Mouse (Mus musculus) urinary bladder, adult 2 months (tissue): ENCODE measurements at regions not wholly inside any gene's neighbourhood (a gene's known extent, or its start where the extent isn't known, plus 50 kb on each side); places are given as distances from the start of the nearest gene placed in this dataset.

ENCODE experiments used
- DNase-seq: peaks from one replicate; pipeline ENCODE4 v3.0.0; 2022; ENCODE audit warnings: low spot score

DNA sequence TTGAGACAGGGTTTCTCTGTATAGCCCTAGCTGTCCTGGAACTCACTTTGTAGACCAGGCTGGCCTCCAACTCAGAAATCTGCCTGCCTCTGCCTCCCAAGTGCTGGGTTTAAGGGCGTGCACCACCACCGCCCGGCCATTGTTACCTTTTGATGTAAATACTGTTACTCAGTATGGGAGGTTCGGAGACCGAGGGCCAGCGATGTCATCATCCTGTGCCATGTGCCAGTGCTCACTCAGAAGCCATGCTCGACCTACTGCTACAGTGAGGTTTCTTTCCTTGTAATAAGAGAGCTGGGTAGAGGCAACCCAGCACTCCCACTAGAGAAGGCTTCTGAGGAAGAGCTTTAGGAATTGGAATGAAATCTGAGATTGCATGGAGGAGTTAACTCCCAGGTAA is 191.6 kb upstream of the Tgfbr2 start:
- DNase-seq: no peak

DNA sequence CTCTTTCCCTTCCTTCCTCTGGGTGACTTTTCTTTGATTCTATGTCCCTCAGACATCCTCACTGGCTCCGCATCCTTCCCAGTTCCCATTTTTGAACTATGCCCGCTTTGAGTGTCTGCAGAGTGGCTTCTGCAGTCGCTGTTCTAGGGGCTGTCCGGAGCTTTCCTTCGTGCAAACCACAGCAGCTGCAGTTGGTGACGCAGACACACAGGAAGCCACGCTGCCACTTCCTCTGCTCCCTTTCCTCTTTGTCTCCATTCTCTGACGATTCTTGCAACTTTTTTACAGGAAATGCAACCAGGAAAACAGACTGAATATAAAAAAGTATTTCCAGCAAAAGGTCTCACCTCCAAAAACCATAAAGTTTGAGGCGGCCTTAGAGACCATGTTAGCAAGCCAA is 191.0 kb upstream of the Tgfbr2 start:
- no peak for DNase-seq

DNA sequence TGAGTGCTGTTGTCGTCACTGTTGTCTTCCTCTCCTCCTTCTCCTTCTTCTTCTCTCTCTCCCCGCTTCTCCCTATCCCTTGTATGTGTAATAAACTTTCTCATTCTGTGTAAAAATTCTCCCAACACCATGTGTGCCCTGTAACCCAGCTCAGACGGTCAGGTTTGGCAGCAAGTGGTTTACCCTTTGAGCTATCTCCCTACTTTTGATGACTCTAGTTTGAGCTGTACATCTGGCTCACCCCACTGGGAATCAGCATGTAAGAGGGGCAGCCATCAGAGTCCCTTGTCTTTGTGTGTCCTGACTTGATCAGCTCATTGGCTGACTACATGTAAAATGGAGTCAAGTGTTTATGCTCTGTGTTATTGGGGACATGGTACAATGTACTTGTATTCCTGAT is 190.5 kb upstream of the Tgfbr2 start:
- no peak for DNase-seq

DNA sequence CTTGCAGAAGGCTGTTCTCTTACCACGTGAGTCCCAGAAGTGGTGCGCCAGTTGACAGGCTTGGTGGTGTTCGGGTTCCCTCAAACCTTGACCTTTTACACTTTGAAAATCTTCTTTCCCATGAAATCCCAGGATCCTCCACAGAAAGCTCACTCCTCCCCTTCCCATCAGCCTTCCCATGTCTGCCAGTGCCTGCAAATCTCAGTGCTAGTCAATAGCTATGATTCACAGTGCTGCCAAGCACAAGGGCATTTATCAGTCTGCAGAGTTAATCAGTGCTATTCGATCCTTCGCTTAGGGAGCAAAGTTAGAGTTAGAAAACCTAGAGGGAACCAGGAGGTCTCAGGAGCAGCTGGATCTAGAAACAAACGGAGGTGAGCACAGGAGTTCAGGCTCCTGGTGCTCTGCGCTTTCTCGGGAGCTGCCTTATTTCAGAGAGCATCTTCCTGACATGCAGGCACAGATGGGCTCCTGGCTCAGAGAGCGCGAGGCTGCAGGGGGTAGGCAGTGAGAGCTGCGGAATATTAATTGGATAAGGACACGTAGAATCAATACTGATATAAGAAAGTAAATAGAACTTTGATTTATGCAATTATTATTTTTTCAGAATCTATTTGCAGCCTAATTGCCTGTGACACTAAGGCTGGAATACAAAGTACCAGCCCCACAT is 190.0 kb upstream of the Tgfbr2 start:
- no peak for DNase-seq

DNA sequence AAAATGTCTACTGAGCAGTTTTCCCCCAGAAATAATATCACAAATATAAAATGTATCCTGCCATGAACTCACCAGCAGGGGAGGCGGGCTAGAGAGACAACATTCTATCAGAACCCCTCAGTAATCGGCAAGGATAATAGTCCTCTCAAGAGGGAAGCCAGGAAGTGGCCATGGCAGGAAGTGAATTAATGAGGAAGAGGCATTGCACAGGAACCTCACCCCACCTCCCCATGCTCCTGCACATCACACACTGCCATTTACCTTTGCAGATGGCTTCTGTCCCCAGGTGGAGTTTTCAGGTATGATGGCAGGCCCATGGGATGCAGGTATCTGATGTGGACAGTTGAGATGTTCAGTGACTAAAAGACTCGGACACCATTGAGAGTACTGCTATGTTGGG is 185.9 kb upstream of the Tgfbr2 start:
- no peak for DNase-seq

DNA sequence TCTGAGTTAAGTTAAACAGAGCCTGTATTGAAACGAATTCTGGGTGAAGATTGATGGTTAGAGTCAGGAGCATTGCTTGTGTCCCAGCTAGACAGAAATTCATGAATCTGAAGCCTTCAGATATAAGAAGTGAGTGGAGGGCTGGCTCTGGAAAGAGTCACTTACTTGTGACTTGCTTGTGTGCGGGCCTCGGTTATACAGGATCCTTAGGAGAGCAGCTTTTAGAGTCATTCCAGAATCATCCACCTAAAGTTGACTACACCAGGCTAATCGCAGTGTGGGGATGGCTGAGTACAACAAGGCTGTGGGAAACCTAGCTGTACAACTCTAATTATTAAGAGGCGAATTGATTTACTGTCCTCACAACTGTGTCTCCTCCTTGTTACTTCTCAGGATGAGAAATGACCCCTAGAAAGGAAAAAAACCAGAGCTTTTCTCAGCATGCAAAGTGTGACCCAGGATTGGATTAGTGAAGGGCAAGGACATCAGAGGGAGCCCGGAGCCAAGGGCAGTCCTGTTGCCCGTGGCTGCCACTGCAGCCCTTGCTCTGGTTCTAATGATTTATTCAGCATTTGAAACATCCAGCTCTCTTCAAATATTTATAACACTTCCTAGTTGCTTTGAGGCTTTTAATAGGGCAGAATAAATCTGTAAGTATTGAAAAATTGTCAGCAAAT is 179.0 kb upstream of the Tgfbr2 start:
- DNase-seq: no peak

DNA sequence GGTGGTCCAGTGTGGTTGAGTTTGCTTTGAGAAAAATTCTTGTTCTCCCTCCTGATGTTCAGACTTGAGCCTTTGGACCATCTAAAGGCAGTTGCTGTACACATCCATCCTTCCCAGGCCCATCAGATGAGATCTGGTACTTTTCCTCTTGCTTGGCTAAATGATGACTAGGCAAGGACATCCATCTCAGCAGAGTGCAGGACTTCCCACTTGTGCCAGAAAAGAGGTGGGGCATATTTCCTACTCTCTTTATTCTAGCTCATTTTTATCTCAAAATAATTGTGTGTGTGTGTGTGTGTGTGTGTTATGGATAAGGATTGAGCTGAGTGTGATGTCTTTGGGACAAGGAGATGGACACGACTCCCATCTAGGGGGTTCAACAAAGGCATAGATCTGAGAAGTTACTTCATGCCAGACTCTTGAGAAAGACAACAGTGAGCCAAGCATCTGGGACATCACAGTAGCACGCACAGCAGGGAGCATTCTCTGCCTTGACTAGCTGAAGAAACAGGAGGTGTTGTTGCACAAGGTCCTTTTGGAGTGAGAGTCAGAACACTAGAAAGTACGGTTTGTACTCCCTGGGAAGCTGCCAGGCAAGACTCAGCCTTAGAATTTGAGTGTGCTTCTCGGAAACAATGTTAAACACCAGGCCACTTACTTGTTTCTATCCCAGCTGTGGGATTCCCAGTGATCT is 177.8 kb upstream of the Tgfbr2 start:
- DNase-seq: no peak

DNA sequence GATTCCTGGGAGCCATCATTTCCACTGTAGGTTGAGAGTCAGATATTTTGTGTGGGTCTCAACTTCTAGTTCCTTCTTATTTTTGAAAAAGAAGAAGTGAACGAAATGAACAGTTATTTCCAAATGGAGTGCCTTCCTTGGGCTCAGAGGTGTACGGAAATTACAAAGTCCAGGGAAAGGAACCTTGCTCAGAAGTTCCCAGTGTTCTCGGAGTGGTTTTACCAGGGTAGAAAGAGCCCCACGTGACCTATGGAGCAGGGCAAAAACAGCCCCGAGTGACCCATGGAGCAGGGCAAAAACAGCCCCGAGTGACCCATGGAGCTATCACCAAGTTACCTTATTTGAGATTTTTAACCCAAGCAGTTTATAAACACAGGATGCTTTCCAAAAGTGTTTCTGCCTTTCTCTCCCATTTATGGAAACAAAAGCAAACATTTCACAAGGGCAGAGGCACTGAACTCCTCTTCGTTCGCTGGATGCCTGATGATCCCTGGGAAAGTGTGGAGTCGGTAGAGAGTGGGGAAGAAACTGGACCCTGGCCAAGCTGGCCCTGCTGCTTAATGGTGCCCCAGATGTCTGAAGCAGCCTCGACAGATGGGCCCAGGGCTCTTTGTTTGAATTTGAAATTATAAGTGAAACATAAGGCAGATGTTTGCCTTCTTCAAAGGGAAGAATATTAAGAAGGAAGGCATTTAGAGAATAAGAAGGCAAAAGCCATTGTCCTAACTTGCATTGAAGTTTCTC is 175.8 kb upstream of the Tgfbr2 start:
- DNase-seq: no peak

DNA sequence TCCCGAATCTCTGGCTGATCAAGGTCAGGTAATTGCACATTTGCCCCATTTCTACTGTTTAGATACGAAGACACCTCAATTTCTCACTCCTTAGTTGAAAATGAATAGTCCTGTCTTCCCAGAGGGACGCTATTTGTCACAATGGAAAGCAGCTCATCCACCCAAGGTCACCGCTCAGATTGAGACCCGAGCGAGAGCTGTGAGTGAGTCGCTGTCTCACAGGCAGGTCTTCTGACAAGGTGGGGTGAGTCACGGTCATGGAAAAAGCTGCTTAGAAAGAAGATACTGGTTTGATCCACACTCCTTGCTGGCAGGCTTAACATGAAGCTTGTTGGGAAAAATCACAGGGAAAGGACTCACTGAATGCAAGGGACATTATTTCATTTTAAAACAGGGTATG is 171.9 kb upstream of the Tgfbr2 start:
- no peak for DNase-seq

DNA sequence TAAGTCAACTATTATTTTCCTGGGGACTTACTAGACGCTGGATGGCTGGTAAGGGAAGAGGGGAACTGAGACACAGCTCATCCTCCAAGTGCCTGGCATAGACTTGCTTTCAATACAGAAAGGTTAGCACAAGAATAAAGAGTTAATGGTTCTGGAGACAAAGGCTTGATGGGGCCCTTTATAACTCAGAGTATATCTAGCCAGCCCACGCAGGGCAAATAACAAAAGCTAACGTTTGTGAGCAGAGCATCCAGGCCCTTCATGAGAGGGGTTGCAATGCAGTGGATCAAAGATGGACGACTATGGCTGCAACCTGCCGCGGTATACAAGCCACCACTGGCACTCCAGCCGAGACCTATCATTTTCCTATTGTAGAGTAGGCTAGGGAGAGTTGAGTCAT is 171.3 kb upstream of the Tgfbr2 start:
- no peak for DNase-seq

DNA sequence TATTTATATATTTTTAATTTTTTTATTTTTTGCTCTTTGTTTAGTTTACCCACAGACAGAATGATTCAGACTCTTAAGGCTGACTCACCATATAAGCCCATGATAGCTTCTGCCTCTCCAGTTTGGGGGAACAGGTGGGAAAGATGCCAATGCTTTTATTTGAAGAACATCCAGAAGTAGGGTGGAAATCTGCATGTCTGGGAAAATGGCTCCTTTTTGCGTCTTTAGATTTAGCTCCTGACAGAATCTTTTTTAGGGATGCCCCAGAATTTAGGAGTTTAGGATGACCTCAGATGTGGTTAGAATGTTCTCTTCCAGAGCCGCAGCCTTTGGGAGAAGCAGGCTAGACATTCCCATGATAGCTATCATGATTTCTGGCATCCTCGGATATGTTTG is 167.9 kb upstream of the Tgfbr2 start:
- no peak for DNase-seq

DNA sequence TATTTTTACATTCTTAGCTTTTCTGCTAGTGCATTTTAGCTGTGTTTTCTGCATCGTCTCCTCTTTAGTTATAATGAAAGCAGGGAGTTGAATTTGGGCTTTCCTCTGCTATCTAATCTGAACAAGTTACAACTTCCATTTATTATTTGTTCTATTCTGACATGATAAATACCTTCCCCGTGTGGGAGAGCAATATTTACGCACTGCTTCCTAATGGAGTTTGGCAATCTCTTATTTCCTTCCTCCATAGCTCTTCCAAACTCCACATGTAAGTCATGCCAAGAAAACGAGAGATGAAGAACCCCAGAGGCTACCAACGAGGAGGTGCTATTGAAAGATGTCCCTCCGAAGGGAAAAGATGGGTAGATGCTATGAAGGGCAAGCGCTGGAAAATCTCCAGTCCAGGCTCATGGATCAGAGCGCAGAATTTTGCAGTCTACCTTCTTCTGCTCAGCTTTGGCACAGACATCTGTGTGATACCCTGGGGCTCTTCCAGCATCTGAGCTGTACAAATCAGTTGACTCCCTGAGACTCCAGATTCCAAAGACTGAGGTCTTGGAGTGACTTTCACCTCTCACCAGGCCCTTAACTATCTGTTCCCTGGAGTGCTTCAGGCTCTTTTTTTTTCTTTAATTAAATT is 167.4 kb upstream of the Tgfbr2 start:
- no peak for DNase-seq

DNA sequence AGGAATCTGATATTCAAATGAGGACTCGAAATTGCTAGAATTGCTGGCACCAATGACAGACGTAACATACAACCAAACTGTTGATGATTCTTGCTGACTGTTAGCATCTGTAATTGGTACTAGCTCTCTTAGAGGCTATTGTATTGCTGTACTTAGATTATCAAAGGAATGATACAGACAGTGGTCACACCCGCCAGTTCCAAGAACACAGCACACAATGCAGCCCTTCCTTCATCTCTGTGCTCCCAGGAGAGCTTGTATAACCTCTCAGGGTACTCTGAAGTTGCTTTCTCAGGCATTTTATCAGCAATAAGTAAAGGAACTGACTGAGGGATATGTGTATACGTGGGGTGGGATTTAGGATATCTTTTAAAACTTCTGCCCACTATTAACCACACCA is 166.8 kb upstream of the Tgfbr2 start:
- no peak for DNase-seq

DNA sequence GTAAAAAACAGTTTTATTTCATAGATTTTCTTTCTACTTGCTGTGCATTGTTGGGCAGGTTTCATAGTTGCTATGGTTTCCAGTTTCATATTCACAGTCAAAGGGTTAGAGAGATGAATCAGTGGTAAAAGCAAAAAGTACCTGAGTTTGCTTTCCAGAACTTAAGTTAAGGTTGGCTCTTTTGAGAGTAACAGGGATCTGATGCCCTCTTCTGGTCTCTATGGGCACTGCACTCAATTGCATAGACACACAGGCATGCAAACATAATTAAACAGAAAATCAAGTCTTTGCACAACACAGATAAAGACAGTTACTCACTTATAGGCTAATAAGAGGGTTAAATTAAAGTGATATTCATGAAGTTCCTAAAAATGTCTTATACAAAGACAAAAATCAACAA is 165.8 kb upstream of the Tgfbr2 start:
- DNase-seq: no peak

DNA sequence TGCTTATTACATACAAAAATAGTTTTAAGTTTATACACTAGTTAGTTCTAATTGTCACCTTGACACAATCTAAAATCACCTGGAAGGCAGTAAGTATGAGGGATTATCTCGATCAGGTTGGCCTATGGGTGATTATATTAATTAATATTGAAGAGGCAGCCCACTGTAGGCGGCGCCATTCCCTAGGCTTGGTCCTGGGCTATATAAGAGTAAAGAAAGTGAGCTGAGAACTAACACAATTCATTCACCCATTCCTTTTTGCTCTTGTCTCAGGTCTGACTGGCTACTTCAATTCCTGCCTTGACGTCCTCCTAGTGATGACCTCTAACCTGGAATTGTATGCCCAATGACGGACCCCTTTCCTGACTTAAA is 163.6 kb upstream of the Tgfbr2 start:
- no peak for DNase-seq

DNA sequence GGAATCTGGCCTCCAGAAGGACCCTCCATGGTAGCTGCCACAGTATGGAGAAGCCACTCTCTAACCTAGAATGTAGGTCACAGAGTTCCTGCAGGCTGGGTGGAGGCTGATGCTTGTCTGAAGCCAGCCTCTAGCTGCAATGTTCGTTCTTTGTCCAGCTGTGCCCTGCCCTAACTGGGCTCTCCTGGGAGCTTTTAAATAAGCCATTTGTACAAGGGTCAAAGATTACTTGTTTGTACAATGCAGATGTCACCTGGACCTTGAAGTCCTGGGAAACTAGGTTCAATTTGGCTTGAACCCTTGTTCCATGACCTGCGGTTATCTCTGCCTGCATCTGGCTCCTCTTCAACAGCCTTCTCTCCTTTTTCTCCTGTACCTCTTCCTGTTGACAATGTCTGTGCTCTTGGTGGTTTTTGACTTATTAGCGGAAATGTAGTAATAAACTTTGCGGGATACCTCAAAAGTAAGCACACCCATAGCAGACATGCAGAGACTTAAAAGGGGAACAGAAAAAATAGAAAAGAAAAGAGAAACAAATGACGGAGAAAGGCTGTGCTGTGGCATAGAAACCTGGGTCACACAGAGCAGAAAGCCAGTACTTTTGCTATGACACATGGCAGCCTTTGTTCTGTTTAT is 163.1 kb upstream of the Tgfbr2 start:
- DNase-seq: no peak

DNA sequence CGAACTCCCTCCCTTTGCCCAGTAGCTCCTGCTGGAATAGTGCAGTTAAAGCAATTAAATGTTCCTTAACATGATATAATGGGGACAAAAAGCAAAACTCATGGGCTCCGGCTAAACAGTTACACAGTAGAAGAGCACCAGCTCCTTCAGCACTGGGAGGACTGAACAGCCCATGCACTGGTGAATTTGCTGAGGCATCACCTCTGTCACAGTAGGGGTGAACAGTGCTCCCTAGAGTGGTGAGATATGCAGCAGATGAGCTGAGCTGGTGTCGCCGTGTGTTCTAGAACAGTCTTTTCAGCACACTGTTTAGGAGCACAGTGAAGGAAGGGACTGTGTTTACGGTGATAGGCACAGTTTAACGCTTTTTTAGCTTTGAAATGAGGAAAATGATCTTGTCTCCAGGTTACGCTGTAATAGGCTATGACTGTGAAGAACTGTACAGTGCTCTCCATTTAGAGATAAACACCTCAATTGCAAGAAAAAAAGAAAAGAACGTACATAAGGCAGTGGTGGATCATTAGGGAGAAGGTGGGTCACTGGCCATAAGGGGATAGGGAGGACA is 162.4 kb upstream of the Tgfbr2 start:
- DNase-seq: no peak

DNA sequence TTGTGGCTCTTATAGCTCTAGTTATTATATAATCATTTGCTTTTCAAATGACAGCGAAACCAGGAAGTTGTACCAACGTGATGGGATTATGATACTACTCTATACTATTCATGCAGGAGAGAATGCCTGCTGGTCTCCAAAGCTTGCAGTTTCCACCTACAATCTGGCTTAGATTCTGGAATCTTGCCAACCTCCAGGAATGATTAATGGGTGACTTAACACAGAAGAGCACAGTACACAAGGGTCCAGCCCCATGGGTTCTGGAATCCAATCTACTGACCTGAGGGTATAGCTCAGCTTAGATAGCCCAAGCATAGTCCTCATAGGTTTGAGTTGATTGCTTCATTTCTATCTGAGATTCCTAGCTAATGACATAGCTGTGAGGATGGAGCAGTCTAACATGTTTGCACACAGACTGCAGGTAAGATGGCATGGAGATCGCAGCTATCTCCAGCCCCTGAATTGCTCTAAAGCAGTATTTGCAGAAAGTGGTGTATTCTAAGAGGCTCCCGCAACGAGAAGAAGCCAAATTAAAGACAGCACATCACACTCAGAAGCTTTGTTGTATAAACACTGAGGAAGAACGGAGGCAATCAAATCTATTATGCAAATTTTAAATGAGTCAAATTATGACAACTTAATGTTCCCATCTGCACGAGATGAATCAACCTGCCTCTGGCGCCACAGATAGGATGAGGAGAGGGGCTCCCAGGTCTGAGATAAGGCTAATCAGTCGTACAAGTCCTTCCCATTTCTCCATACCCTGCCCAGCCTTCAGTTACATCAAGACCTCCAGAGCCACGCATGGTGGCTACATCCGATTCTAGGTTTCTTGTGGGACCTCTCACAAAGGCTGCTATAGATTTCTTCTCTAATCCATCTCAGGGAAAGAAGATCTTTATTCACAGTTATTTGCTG is 160.7 kb upstream of the Tgfbr2 start:
- DNase-seq: no peak

DNA sequence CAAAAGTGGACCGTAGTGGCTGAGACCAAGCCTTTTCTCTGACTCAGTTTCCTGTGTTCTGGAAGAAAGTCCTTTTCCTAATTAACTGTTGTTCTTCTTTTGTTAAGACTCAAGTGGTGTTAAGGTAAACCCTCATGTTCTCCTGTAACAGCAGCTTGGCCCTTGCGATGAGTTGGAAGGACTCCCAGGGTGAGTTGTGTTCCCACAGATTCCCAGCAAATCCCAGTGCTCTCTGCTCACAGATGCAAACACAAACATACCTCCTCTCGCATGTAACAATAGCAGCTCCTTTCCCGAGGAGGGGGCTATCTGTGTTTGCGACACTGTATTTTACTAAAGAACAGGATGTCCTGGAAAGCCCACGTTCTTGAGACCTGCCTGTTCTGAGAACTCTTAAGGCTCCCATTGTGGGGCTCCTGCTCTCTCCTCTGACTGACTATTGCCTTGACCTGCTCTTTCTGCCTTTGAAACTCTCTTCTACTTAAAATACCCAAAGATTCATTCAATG is 158.8 kb upstream of the Tgfbr2 start:
- DNase-seq: no peak

DNA sequence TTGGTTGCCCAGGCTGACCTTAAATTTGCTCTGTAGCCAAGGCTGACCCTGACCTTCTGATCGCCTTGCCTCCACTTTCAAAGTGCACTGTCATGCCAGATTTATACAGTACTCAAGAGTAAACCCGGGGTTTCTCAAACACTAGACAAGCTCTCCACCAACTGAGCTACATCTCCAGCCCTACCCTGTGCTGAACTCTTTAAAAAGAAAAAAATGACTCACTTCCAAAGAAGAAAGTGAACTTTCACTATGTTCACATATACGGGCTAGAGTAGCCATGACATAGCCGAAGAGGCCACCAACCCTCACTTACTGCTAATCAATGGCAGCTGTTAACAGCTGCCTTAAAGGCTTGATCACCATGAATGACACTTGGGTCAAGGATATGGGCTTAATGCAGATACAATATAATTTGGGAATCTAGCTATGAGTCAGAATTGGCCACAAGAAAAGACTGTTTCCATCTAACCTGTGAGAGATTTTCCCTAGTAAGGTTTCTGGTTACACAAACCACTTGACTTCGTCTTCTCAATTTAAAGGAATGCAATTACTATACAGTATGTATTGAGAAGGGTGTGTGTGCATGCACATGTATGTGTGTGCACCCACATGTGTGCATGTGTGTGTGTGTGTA is 157.4 kb upstream of the Tgfbr2 start:
- DNase-seq: no peak
